Mouse (Mus musculus) natural killer cell, adult 2 months (primary cell): ENCODE results near the gene Brip1.

ENCODE experiments used
- DNase-seq, 2 experiments: peaks; one replicate each; pipeline ENCODE4 v3.0.0; 2022; ENCODE audit warnings: low spot score in 2 of 2

Brip1 gene

GRCm38 (mm10) chr11:86026556-86027194 lies 174.3 kb downstream of the Brip1 start:
- DNase-seq: no peak

- no peak for DNase-seq
These were observed 178.6 kb downstream of the Brip1 start for GRCm38 (mm10) chr11:86022439-86022838.

GRCm38 (mm10) chr11:86020033-86020432 lies 181.0 kb downstream of the Brip1 start:
- no peak for DNase-seq

- DNase-seq: no peak
These were observed 184.8 kb downstream of the Brip1 start for GRCm38 (mm10) chr11:86016242-86016641.

GRCm38 (mm10) chr11:86013087-86013486 lies 187.9 kb downstream of the Brip1 start:
- DNase-seq: no peak

GRCm38 (mm10) chr11:86010458-86010857 lies 190.5 kb downstream of the Brip1 start:
- no peak for DNase-seq

- DNase-seq: no peak
These were observed 192.6 kb downstream of the Brip1 start for GRCm38 (mm10) chr11:86008211-86008905.
